Mouse (Mus musculus) kidney, adult 2 months (tissue): ENCODE data around the gene Anln.

Experiments
- CTCF ChIP-seq: fragments of 200-500 bp; conservative IDR thresholded peaks from 2 replicates; pipeline ENCODE4 v1.5.1; 2011; ENCODE audit warnings: low read depth, mild to moderate bottlenecking, control low read depth, low read length, moderate library complexity, mixed read lengths; ENCODE audit not compliant: insufficient read depth, insufficient read length
- POLR2A ChIP-seq: fragments of 200-500 bp; IDR thresholded peaks from one replicate; pipeline ENCODE4 v1.6.1; 2011; ENCODE audit warnings: low read depth, low read length, control low read depth

DNA sequence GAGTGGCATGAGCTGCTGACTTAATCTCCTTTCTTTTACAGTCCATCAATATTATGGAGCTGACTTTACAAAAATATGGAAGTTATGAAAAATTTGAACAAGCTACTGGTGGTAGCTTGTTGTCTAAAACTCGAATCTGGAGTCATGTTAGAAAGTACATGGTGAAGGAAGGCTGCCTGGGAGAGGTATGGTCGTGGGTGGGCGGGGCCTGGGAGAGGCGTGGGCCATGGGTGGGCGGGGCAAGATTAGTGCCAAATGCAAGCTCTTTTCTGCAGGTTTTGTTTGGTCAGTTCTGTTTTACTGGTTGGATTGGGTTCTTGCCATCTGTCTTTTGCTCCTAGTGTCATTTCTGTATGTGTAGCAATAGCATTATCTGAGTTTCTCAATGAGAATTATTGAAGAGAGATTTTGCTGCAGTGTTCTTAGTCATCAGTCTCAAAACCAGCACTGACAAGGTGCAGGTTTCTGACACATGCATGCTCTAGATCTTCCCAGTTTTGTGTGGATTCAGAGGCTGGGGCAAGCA, 41.4 kb upstream of the Anln start:
- TF ChIP-seq POLR2A (no peak), CTCF (no peak)
